Comparison of ENCODE assay signal across 27 mouse cellular contexts in genomic region chr6:32595591-32595990, GRCm38 (mm10). TPM values are rescaled to one million over a fixed set of nuclear protein-coding genes. Genes with fewer than 3 reads are reported as not detected.
"Had no signal": no experiment of that assay in that cellular context is flagged by ENCODE, and none has a peak within 500 bp of the region (broad histone marks: within the 10 kb centered on the region; RNA-seq: fewer than 3 reads in every experiment).

No protein-coding gene starts in this region.

- H3K4me1 ChIP-seq: hindbrain, embryonic 12.5 days; limb, embryonic 12.5 days; liver, embryonic 13.5 days; liver, embryonic 15.5 days had no signal

- H3K4me2 ChIP-seq: heart, embryonic 12.5 days; hindbrain, embryonic 12.5 days; hindbrain, embryonic 14.5 days; limb, embryonic 12.5 days; liver, embryonic 11.5 days; liver, embryonic 13.5 days; liver, embryonic 15.5 days had no signal

- DNase-seq: gastrocnemius, adult 2 months; gastrocnemius, postnatal 10 days; gastrocnemius, postnatal 25 days; heart, postnatal 10 days; heart, postnatal 4 days; kidney, adult 18-20 months; kidney, adult 8-10 months; kidney, postnatal 10 days; kidney, postnatal 25 days; kidney, postnatal 4 days; liver; liver, embryonic 13.5 days had no signal

- H3K9ac ChIP-seq: heart, embryonic 12.5 days; hindbrain, embryonic 12.5 days; hindbrain, embryonic 14.5 days; limb, embryonic 12.5 days; liver, embryonic 13.5 days; liver, embryonic 15.5 days had no signal

- H3K36me3 ChIP-seq: heart, embryonic 10.5 days; heart, embryonic 12.5 days; hindbrain, embryonic 10.5 days; hindbrain, embryonic 12.5 days; limb, embryonic 10.5 days; limb, embryonic 12.5 days; liver, embryonic 13.5 days; liver, embryonic 15.5 days had no signal

- H3K9me3 ChIP-seq: heart, embryonic 10.5 days; heart, embryonic 12.5 days; hindbrain, embryonic 10.5 days; hindbrain, embryonic 12.5 days; limb, embryonic 10.5 days; liver, embryonic 13.5 days; liver, embryonic 15.5 days had no signal

- H3K4me3 ChIP-seq: gastrocnemius, adult 2 months; heart, embryonic 10.5 days; heart, embryonic 12.5 days; hindbrain, embryonic 10.5 days; hindbrain, embryonic 12.5 days; left cerebral cortex, adult 2 months; limb, embryonic 10.5 days; limb, embryonic 12.5 days; liver, embryonic 13.5 days; liver, embryonic 15.5 days had no signal

- ATAC-seq: forebrain, embryonic 16.5 days; hindbrain, embryonic 16.5 days; inflammation-experienced regulatory T-cells, adult 6 months; intestine, postnatal 0 days had no signal

- H3K27ac ChIP-seq: gastrocnemius, adult 2 months; heart, embryonic 10.5 days; hindbrain, embryonic 10.5 days; hindbrain, embryonic 12.5 days; hindbrain, embryonic 14.5 days; limb, embryonic 10.5 days; limb, embryonic 12.5 days; liver, embryonic 13.5 days; liver, embryonic 15.5 days had no signal

- H3K27me3 ChIP-seq: heart, embryonic 12.5 days had no signal

RNA-seq across cellular contexts. Expression of gene Plxna4, which starts 7.6 kb away (rescaled TPM):
- total RNA-seq: granulocyte monocyte progenitor cell, adult 5-6 weeks had no signal
